Mouse (Mus musculus): ENCODE data around the gene Cnfn. TPM values are rescaled to one million over a fixed set of nuclear protein-coding genes. Genes with fewer than 3 reads are reported as not detected.

Cnfn gene
- polyA plus RNA-seq (2014; fragmentation: Illumina TruSeq; extraction: RNeasy Lipid Tissue Mini Kit (QIAGEN cat#74804); ENCODE audit: low read depth, low replicate concordance) = not detected

GRCm38 (mm10) chr7:25369058-25369749 is at the start of gene Cnfn:
Gene Cnfn (minus strand): TSS chr7:25369724.

GRCm38 (mm10) chr7:25412833-25413441 is 43.4 kb upstream of the Cnfn start, which contains the start of gene Cxcl17:
Gene Cxcl17 (minus strand): TSS chr7:25412886.

GRCm38 (mm10) chr7:25398610-25399009 is 29.1 kb upstream of the Cnfn start, which contains the start of gene Lipe:
Gene Lipe (minus strand): TSS chr7:25398710.

Other genes starting within 250 kb of the Cnfn start
- gene Pou2f2, start 190.0 kb downstream of the Cnfn start, polyA plus RNA-seq (2014; fragmentation: Illumina TruSeq; extraction: RNeasy Lipid Tissue Mini Kit (QIAGEN cat#74804); ENCODE audit: low read depth, low replicate concordance) = 1.4 TPM
- 15.0 TPM for gene Dedd2, start 149.1 kb downstream of the Cnfn start, polyA plus RNA-seq (2014; fragmentation: Illumina TruSeq; extraction: RNeasy Lipid Tissue Mini Kit (QIAGEN cat#74804); ENCODE audit: low read depth, low replicate concordance)
- gene Zfp526, start 148.3 kb downstream of the Cnfn start, polyA plus RNA-seq (2014; fragmentation: Illumina TruSeq; extraction: RNeasy Lipid Tissue Mini Kit (QIAGEN cat#74804); ENCODE audit: low read depth, low replicate concordance) = 7.4 TPM
- 81.2 TPM for gene Gsk3a, start 131.9 kb downstream of the Cnfn start, polyA plus RNA-seq (2014; fragmentation: Illumina TruSeq; extraction: RNeasy Lipid Tissue Mini Kit (QIAGEN cat#74804); ENCODE audit: low read depth, low replicate concordance)
- 32.2 TPM for gene Erf, start 119.0 kb downstream of the Cnfn start, polyA plus RNA-seq (2014; fragmentation: Illumina TruSeq; extraction: RNeasy Lipid Tissue Mini Kit (QIAGEN cat#74804); ENCODE audit: low read depth, low replicate concordance)
- gene Cic, start 102.0 kb downstream of the Cnfn start, polyA plus RNA-seq (2014; fragmentation: Illumina TruSeq; extraction: RNeasy Lipid Tissue Mini Kit (QIAGEN cat#74804); ENCODE audit: low read depth, low replicate concordance) = 84.3 TPM
- 54.0 TPM for gene Pafah1b3, start 71.7 kb downstream of the Cnfn start, polyA plus RNA-seq (2014; fragmentation: Illumina TruSeq; extraction: RNeasy Lipid Tissue Mini Kit (QIAGEN cat#74804); ENCODE audit: low read depth, low replicate concordance)
- 1.5 TPM for gene Prr19, start 68.3 kb downstream of the Cnfn start, polyA plus RNA-seq (2014; fragmentation: Illumina TruSeq; extraction: RNeasy Lipid Tissue Mini Kit (QIAGEN cat#74804); ENCODE audit: low read depth, low replicate concordance)
- not detected for gene Tmem145, start 63.6 kb downstream of the Cnfn start, polyA plus RNA-seq (2014; fragmentation: Illumina TruSeq; extraction: RNeasy Lipid Tissue Mini Kit (QIAGEN cat#74804); ENCODE audit: low read depth, low replicate concordance)
- 32.1 TPM for gene Megf8, start 52.6 kb downstream of the Cnfn start, polyA plus RNA-seq (2014; fragmentation: Illumina TruSeq; extraction: RNeasy Lipid Tissue Mini Kit (QIAGEN cat#74804); ENCODE audit: low read depth, low replicate concordance)
- 468 TPM for gene Lipe, start 29.0 kb upstream of the Cnfn start, polyA plus RNA-seq (2014; fragmentation: Illumina TruSeq; extraction: RNeasy Lipid Tissue Mini Kit (QIAGEN cat#74804); ENCODE audit: low read depth, low replicate concordance)
- not detected for gene Cxcl17, start 43.2 kb upstream of the Cnfn start, polyA plus RNA-seq (2014; fragmentation: Illumina TruSeq; extraction: RNeasy Lipid Tissue Mini Kit (QIAGEN cat#74804); ENCODE audit: low read depth, low replicate concordance)
- gene Ceacam1, start 107.9 kb upstream of the Cnfn start, polyA plus RNA-seq (2014; fragmentation: Illumina TruSeq; extraction: RNeasy Lipid Tissue Mini Kit (QIAGEN cat#74804); ENCODE audit: low read depth, low replicate concordance) = 10.2 TPM
- gene Ceacam2, start 170.1 kb upstream of the Cnfn start, polyA plus RNA-seq (2014; fragmentation: Illumina TruSeq; extraction: RNeasy Lipid Tissue Mini Kit (QIAGEN cat#74804); ENCODE audit: low read depth, low replicate concordance) = 1.3 TPM
- 2.2 TPM for gene Erich4, start 246.2 kb upstream of the Cnfn start, polyA plus RNA-seq (2014; fragmentation: Illumina TruSeq; extraction: RNeasy Lipid Tissue Mini Kit (QIAGEN cat#74804); ENCODE audit: low read depth, low replicate concordance)
- 31.3 TPM for gene Dmac2, start 249.7 kb upstream of the Cnfn start, polyA plus RNA-seq (2014; fragmentation: Illumina TruSeq; extraction: RNeasy Lipid Tissue Mini Kit (QIAGEN cat#74804); ENCODE audit: low read depth, low replicate concordance)

All from adipose tissue, adult 10 weeks (tissue).